Mouse (Mus musculus) gastrocnemius, postnatal 25 days (tissue): ENCODE measurements at regions not wholly inside any gene's neighbourhood (a gene's known extent, or its start where the extent isn't known, plus 50 kb on each side); places are given as distances from the start of the nearest gene placed in this dataset.

Experiments
- DNase-seq: peaks from one replicate; pipeline ENCODE4 v3.0.0; 2022

- peak; percentile 67 for DNase-seq
These were observed 267.3 kb downstream of the Gm826 start for GRCm38 (mm10) chr2:160066491-160067303.

GRCm38 (mm10) chr2:160062148-160062937 is 271.6 kb downstream of the Gm826 start:
- no peak for DNase-seq

- DNase-seq, result no peak
These were observed 273.9 kb downstream of the Gm826 start for GRCm38 (mm10) chr2:160060091-160060490.

- DNase-seq, result no peak
These were observed 276.8 kb downstream of the Gm826 start for GRCm38 (mm10) chr2:160057211-160057610.

GRCm38 (mm10) chr2:160054411-160054810 is 279.6 kb downstream of the Gm826 start:
- no peak for DNase-seq

GRCm38 (mm10) chr2:160048286-160048685 is 285.7 kb downstream of the Gm826 start:
- no peak for DNase-seq

- DNase-seq, result no peak
These were observed 286.9 kb downstream of the Gm826 start for GRCm38 (mm10) chr2:160046881-160047543.

GRCm38 (mm10) chr2:160044591-160044990 is 289.4 kb downstream of the Gm826 start:
- DNase-seq, result peak; percentile 24

GRCm38 (mm10) chr2:160044184-160044583 is 289.8 kb downstream of the Gm826 start:
- peak; percentile 82 for DNase-seq

GRCm38 (mm10) chr2:160029432-160029831 is 304.5 kb downstream of the Gm826 start:
- DNase-seq, result no peak

- DNase-seq, result no peak
These were observed 305.5 kb downstream of the Gm826 start for GRCm38 (mm10) chr2:160028459-160028858.

- no peak for DNase-seq
These were observed 308.1 kb downstream of the Gm826 start for GRCm38 (mm10) chr2:160025911-160026310.

- peak; percentile 47 for DNase-seq
These were observed 312.4 kb downstream of the Gm826 start for GRCm38 (mm10) chr2:160021541-160021940.

- DNase-seq, result no peak
These were observed 313.1 kb downstream of the Gm826 start for GRCm38 (mm10) chr2:160020876-160021275.

GRCm38 (mm10) chr2:160017020-160017812 is 316.7 kb downstream of the Gm826 start:
- no peak for DNase-seq

- no peak for DNase-seq
These were observed 322.5 kb downstream of the Gm826 start for GRCm38 (mm10) chr2:160011421-160011820.

- DNase-seq, result peak; percentile 28
These were observed 331.3 kb downstream of the Gm826 start for GRCm38 (mm10) chr2:160002695-160003094.

- no peak for DNase-seq
These were observed 333.5 kb downstream of the Gm826 start for GRCm38 (mm10) chr2:160000449-160000848.

GRCm38 (mm10) chr2:159997395-159997794 is 336.6 kb downstream of the Gm826 start:
- DNase-seq, result peak; percentile 43

- DNase-seq, result no peak
These were observed 339.5 kb downstream of the Gm826 start for GRCm38 (mm10) chr2:159994490-159994889.

GRCm38 (mm10) chr2:159986719-159987118 is 347.2 kb downstream of the Gm826 start:
- DNase-seq, result no peak

- no peak for DNase-seq
These were observed 352.3 kb downstream of the Gm826 start for GRCm38 (mm10) chr2:159981694-159982093.
